Mouse (Mus musculus) lung, postnatal 0 days (tissue): ENCODE data around the gene Gm9513. TPM values are rescaled to one million over a fixed set of nuclear protein-coding genes. Genes with fewer than 3 reads are reported as not detected.

Source experiments
- ATAC-seq: fragments of 200-750 bp; cut with Nextera tagmentation; 2 replicates; pipeline ENCODE4 v1.8.0; 2017; ENCODE audit warnings: moderate library complexity
- DNase-seq: peaks from one replicate; pipeline ENCODE4 v3.0.0-alpha.2; 2016; ENCODE audit warnings: low spot score
- H3K27ac ChIP-seq: fragments of 300-500 bp; sonication (generic); 2 replicates; pipeline ENCODE4 v1.5.1; 2014; ENCODE audit warnings: antibody characterized with exemption, mild to moderate bottlenecking, low read length, mixed read lengths
- H3K27me3 ChIP-seq: fragments of 300-500 bp; sonication (generic); replicated peaks from 2 replicates; pipeline ENCODE4 v1.6.1; 2014; ENCODE audit warnings: low read length, mixed read lengths; ENCODE audit not compliant: insufficient read depth
- H3K36me3 ChIP-seq: fragments of 300-500 bp; sonication (generic); 2 replicates; pipeline ENCODE4 v1.6.1; 2014; ENCODE audit warnings: low read length, mixed read lengths; ENCODE audit not compliant: insufficient read depth
- H3K4me1 ChIP-seq: fragments of 300-500 bp; sonication (generic); 2 replicates; pipeline ENCODE4 v1.6.1; 2014; ENCODE audit warnings: antibody characterized with exemption, low read depth, low read length, mixed read lengths; ENCODE audit not compliant: insufficient read depth
- H3K4me2 ChIP-seq: fragments of 300-500 bp; sonication (generic); replicated peaks from 2 replicates; pipeline ENCODE4 v1.6.1; 2014; ENCODE audit warnings: low read depth, mild to moderate bottlenecking, low read length, moderate library complexity, mixed read lengths
- H3K4me3 ChIP-seq: fragments of 300-500 bp; sonication (generic); 2 replicates; pipeline ENCODE4 v1.5.1; 2014; ENCODE audit warnings: low read depth, low read length
- H3K9ac ChIP-seq: fragments of 300-500 bp; sonication (generic); replicated peaks from 2 replicates; pipeline ENCODE4 v1.6.1; 2014; ENCODE audit warnings: low read depth, mild to moderate bottlenecking
- H3K9me3 ChIP-seq: fragments of 300-500 bp; sonication (generic); 2 replicates; pipeline ENCODE4 v1.6.1; 2016; ENCODE audit warnings: low read length, mixed read lengths
- CTCF ChIP-seq: IDR thresholded peaks from 2 replicates; pipeline ENCODE4 v1.5.1; 2016; ENCODE audit warnings: antibody characterized with exemption, mild to moderate bottlenecking
- EP300 ChIP-seq: IDR thresholded peaks from 2 replicates; pipeline ENCODE4 v1.6.1; 2016; ENCODE audit warnings: antibody characterized with exemption, mild to moderate bottlenecking, control low read depth
- WGBS: fragments of 180-500 bp; shearing (Covaris S2); extraction: QIAGEN DNeasy Blood & Tissue Kit; methylation state at CpG from one replicate; pipeline ENCODE4 v1.1.7; 2014; 5-methylcytosine and 5-hydroxymethylcytosine counted together
- polyA plus RNA-seq: library from polyadenylated mRNA; unstranded; fragments of >200 nt; fragmentation: Nextera tagmentation; extraction: Ambion mirVana; gene quantifications from 2 replicates; pipeline ENCODE4 v1.2.1, GENCODE M21; 2015

Gm9513 gene
- not detected in 2 replicates for polyA plus RNA-seq

DNA sequence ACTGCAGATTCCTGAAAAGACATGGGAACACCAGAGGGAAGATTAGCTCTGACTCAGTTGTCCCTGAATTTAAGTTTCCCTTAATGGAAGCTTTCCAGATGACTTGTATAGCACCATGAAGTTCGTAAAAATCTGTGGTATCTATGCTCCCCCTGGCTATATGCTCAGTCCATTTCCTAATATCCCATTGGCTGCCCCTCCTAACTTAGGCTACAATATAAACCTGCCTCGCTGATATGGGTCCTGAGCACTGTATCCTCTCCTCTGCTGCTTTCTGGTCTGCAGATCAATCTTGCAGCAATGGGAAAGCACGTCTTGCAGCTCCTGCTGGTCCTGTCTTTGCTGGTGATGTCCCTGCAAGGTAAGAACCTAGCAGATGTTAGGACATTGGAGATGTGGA lies at the start of gene Gm9513:
Gene Gm9513, plus strand, starts transcription at position 301 of the 400 bp plus-strand sequence.
- no peaks in the 10 kb centered on the region for H3K27me3 ChIP-seq
- H3K9ac ChIP-seq = no peak within 1 kb of the TSS
- H3K9me3 ChIP-seq = no peaks in the 10 kb centered on the region
- H3K36me3 ChIP-seq = no peaks in the 10 kb centered on the region
- no peak for ATAC-seq
- no peak for DNase-seq
- no peaks in the 10 kb centered on the region for H3K4me1 ChIP-seq
- WGBS = 42% methylated on average over 3 of the region's 3 CpGs
- TF ChIP-seq CTCF (no peak), EP300 (no peak)
- no peak within 1 kb of the TSS for H3K27ac ChIP-seq
- no peak within 1 kb of the TSS for H3K4me2 ChIP-seq
- no peak within 1 kb of the TSS for H3K4me3 ChIP-seq

DNA sequence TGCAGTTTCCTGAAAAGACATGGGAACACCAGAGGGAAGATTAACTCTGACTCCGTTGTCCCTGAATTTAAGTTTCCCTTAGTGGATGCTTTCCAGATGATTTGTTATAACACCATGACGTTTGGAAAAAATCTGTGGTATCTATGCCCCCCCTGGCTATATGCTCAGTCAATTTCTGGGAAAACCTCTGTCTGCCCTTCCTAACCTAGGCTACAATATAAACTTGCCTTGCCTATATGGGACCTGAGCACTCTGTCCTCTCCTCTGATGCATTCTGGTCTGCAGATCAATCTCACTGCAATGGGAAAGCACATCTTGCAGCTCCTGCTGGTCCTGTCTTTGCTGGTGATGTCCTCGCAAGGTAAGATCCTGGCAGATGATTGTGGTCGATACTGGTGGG lies 43.9 kb upstream of the Gm9513 start, which contains the start of gene Gm7257:
Gene Gm7257, plus strand, starts transcription at position 301 of the 400 bp plus-strand sequence.
- ATAC-seq (no peak), DNase-seq (no peak)
- 74% methylated on average over 4 of the region's 4 CpGs for WGBS
- H3K9me3 ChIP-seq = no peaks in the 10 kb centered on the region
- no peaks in the 10 kb centered on the region for H3K36me3 ChIP-seq
- H3K4me2 ChIP-seq = no peak within 1 kb of the TSS
- no peaks in the 10 kb centered on the region for H3K4me1 ChIP-seq
- no peak within 1 kb of the TSS for H3K9ac ChIP-seq
- TF ChIP-seq EP300 (no peak), CTCF (no peak)
- no peaks in the 10 kb centered on the region for H3K27me3 ChIP-seq
- no peak within 1 kb of the TSS for H3K27ac ChIP-seq
- no peak within 1 kb of the TSS for H3K4me3 ChIP-seq

DNA sequence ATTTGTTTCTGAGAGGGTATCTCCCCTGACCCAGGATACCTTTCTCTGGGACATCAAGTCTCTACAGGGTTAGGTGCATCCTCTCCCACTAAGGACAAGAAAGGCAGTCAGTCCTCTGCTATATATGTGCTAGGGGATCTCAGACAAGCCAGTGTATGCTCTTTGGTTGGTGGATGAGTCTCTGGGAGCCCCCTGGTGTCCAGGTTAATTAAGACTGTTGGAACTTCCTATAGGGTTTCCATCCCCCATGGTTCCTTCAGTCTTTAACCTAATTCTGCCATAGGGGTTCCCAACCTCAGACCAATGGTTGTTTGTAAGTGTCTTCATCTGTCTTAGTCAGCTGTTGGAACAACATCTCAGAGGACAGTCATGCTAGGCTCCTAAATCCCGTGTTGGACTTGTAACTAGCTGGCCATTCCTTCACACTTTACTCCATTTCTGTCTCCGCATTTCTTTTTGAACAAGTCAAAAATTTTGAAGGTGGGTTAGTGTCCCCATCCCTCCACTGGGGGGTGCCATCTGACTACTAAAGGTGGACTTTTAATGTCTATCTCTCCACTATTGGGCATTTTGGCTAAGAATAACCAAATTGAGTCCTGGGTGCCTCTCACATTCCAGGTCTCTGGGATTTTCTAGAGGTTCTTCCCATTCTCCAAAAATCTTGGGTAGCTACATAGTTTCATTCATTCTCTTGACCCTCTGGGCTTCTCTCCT lies 40.2 kb upstream of the Gm9513 start:
- no peak for DNase-seq
- no peak overlapping the region for H3K4me2 ChIP-seq
- H3K27ac ChIP-seq = no peak overlapping the region
- WGBS = 54% methylated on average over 2 of the region's 2 CpGs
- no peak for TF ChIP-seq EP300
- no peak for TF ChIP-seq CTCF
- no peaks in the 10 kb centered on the region for H3K27me3 ChIP-seq
- H3K9ac ChIP-seq = no peak overlapping the region
- H3K36me3 ChIP-seq = no peaks in the 10 kb centered on the region
- H3K4me3 ChIP-seq = no peak overlapping the region
- no peaks in the 10 kb centered on the region for H3K4me1 ChIP-seq
- no peaks in the 10 kb centered on the region for H3K9me3 ChIP-seq
- no peak for ATAC-seq

DNA sequence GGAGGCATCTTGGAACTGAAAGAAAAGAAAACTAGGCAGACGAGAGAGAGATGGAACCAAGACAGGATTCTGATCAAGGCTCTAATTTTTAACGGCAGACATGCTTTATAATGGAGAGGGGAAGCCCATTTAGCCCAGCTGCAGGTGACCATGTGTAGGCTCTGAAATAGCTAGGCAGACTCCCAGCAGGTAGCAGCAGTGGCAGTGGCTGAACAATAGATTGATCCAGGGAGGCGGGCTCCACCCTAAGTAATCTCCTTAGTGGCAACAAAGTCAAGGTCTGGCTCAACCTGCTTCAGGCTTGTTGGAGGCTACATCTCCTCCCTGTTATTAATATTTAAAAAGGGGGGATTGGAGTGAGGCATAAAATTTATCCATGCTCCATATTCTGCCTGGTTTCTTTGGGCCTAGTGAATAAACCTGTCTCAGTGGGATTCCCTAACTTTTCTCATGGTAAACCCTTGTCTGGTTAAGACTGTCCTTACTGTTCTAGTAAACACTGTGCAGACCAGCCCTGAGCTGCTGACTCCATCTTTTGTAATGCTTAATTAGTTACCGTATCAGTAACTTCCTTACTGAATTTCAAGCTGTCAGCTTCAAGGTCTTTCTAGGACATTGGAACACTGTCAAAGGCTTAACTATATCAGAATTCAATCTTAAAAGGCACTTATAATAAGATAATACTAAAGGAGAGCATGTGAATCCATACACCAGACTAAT lies 19.2 kb downstream of the Gm9513 start:
- Histone ChIP-seq H3K4me2 (no peak overlapping the region), H3K4me3 (no peak overlapping the region), H3K27ac (no peak overlapping the region), H3K9ac (no peak overlapping the region), H3K36me3 (no peaks in the 10 kb centered on the region), H3K9me3 (no peaks in the 10 kb centered on the region), H3K4me1 (no peaks in the 10 kb centered on the region), H3K27me3 (no peaks in the 10 kb centered on the region)
- ATAC-seq = no peak
- no peak for TF ChIP-seq EP300
- TF ChIP-seq CTCF = no peak
- WGBS = 85% methylated on average over 4 of the region's 4 CpGs
- DNase-seq = no peak

DNA sequence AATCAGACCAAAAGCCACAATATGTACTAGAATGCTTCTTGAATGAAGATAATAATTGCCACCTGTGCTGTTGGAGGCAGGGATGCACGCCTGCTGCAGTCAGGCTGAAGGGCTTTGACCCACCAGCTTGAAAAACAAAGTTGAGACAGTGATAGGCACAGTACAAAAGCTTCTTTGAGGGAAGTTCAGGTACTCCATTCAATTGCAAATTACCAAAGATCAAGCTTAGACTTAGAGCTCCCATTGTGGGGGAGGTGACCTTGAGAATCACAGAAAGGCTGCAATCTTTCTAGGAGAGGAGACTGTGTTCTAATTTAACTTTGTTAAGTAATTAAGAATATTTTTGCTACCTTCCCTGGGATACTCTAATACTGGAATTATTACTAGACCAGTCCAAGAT lies 20.4 kb downstream of the Gm9513 start:
- DNase-seq (no peak), ATAC-seq (no peak)
- WGBS = 51% methylated on average over 1 of the region's 1 CpGs
- no peak for TF ChIP-seq CTCF
- no peak overlapping the region for H3K9ac ChIP-seq
- H3K36me3 ChIP-seq = no peaks in the 10 kb centered on the region
- H3K9me3 ChIP-seq = no peaks in the 10 kb centered on the region
- H3K27me3 ChIP-seq = no peaks in the 10 kb centered on the region
- no peak overlapping the region for H3K4me3 ChIP-seq
- no peaks in the 10 kb centered on the region for H3K4me1 ChIP-seq
- no peak overlapping the region for H3K4me2 ChIP-seq
- H3K27ac ChIP-seq = no peak overlapping the region

DNA sequence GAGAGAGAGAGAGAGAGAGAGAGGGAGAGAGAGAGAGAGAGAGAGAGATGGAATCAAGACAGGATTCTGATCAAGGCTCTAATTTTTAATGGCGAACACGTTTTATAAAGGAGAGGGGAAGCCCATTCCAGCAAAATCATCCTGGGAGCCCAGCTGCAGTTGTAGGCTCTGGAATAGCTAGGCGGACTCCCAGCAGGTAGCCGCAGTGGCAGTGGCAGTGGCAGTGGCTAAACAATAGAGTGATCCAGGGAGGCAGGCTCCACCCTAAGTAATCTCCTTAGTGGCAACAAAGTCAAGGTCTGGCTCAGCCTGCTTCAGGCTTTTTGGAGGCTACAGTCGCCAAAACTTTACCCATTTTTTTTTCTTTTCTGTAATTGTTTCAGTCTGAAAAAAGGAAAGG lies 28.8 kb downstream of the Gm9513 start:
- no peak for ATAC-seq
- Histone ChIP-seq H3K4me1 (no peaks in the 10 kb centered on the region), H3K27ac (no peak overlapping the region), H3K9me3 (no peaks in the 10 kb centered on the region), H3K4me3 (no peak overlapping the region), H3K4me2 (no peak overlapping the region), H3K27me3 (no peaks in the 10 kb centered on the region), H3K9ac (no peak overlapping the region), H3K36me3 (no peaks in the 10 kb centered on the region)
- DNase-seq = no peak
- TF ChIP-seq EP300 (no peak), CTCF (no peak)
- WGBS = 76% methylated on average over 5 of the region's 5 CpGs

Other genes with a start within 250 kb of the Gm9513 start
- gene Gm7257, start 43.8 kb upstream of the Gm9513 start, polyA plus RNA-seq = not detected in 2 replicates
- gene Gm5615, start 66.3 kb downstream of the Gm9513 start, polyA plus RNA-seq = not detected in 2 replicates
- not detected in 2 replicates for gene Gm17689, start 107.0 kb downstream of the Gm9513 start, polyA plus RNA-seq
- gene A630095E13Rik, start 167.7 kb downstream of the Gm9513 start, polyA plus RNA-seq = not detected in 2 replicates
- gene Acrv1, start 217.6 kb downstream of the Gm9513 start, polyA plus RNA-seq = not detected in 2 replicates